Mouse (Mus musculus) kidney, adult 18-20 months (tissue): ENCODE data around the gene Exo5.

ENCODE experiments used
- DNase-seq: peaks from one replicate; pipeline ENCODE4 v3.0.0; 2021

The Exo5 gene

GRCm38 (mm10) chr4:120924554-120925299 is at the start of gene Exo5:
TSS of gene Exo5 (minus strand) at chr4:120925017.
- peak; percentile 87 for DNase-seq

- no peak for DNase-seq
These were observed 47.0 kb upstream of the Exo5 start for GRCm38 (mm10) chr4:120971842-120972241.

- DNase-seq: peak; percentile 39
These were observed 44.7 kb upstream of the Exo5 start for GRCm38 (mm10) chr4:120969382-120970146.

DNA sequence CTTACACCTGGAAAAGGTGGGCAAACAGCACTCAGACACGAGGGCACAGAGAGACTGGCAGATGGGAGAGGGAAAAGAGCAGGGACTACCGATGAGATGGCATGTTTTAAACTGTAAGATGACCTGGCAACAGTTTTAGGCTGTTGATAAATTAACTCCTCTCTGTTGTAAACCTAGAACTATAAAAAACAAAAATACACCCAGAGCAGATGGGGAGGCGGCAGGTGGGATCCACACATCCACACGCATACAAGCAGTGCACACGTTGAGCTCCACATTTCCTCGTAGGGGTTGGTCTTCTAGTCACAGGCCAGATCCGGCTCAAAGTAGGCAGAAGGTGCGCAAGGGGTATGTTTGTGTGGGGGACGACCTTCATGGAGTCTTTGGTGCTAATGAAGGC is 43.7 kb upstream of the Exo5 start:
- no peak for DNase-seq

GRCm38 (mm10) chr4:120955586-120955985 is 30.8 kb upstream of the Exo5 start:
- no peak for DNase-seq

DNA sequence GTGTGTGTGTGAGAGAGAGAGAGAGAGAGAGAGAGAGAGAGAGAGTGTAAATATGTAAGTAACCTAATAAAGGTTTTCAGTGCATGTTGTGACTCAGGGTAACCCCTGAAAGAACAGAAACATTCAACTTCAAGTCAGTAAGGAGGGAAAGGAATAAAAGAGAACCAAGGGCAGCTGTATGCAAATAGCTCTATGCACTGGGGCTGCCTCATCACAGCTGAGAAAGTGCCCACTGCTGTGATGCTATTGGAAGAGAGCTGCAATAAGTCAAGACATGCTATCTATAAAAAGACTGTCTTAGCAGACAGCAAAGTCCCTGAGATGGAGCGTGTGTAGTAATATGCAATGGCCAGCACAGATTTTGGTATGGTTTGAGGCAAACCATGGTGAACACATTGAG is 28.9 kb upstream of the Exo5 start:
- no peak for DNase-seq

GRCm38 (mm10) chr4:120953038-120953437 is 28.2 kb upstream of the Exo5 start:
- DNase-seq: no peak

GRCm38 (mm10) chr4:120952163-120952562 is 27.3 kb upstream of the Exo5 start:
- no peak for DNase-seq

DNA sequence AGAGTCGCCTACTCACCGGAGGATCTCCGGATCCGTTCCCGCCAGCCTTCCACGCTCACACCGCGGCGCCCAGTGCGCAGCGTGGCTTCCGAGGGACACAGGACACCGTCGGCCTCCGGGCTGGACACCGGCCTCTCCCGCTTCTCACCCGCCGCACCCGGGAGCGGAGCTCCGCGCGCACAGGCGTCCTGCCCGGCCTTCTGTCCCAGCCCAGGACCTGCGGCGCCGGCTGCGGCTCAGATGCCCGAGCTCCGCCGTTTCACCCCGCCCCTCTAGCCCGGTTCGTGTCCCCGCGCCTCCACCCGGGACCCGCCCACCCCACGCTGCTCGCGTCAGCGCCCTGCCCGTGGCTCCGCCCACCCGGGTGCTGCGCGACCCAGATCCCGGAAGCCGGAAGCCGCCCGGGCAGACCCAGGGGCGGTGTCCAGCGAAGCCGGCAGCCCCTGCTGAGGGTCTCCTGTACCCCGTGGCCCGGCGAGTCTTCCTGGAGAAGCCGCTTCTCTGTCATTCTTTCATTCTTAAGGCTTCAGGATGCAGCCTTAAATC is 26.7 kb upstream of the Exo5 start, which contains the start of gene Zfp69:
Gene Zfp69 (minus strand): TSS at position 272 of the 546 bp plus-strand sequence.
- DNase-seq: peak; percentile 90

DNA sequence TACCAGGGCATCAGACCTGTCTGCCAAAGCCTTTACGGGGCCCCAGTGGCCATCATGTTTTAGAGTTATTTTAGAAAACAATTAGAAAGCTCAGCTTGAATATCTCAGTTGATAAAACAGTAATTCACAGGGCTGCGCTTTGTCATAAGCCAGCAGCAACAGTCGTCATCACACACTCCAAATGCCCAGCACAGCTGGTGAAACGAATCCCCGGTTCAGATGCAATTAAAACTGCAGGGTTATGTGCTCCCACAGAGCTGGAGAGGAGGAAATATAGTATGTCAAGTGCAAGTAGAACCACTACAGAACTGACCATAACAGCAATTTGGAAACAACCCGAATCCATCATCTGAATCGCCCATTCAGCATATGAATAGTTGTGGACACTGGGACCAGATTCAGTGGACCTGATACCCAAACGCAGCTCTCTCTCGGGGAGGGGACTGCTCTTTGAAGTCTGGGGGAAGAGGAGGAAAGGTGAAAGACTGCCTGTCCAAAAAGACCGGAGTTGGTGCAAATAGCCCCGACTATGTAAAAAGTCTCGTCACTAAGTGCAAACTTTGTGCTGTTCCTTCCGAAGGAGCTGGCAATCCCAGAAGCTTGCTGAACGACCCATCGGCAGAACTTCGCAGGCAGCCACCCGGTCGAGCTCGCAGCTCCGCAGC is 26.1 kb upstream of the Exo5 start:
- no peak for DNase-seq

DNA sequence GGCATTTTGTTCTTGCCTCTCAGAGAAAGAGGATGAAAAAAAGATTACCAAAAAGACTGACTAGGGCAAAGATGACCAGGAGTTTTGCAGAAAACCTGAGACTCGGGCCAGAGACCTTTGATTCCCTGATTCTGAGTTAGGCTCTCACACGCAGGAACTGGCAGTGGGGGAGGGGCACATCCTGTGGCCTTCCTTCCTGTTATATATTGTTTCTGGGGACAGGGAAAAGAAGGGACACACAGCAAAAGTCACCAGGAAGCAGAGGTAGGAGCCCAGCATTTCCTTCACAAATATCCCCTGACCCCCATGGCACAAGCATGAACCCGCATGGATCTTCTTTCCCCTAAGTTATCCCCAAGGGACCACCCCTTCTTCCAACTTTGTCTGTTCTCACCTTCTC is 24.1 kb upstream of the Exo5 start:
- peak; percentile 27 for DNase-seq

DNA sequence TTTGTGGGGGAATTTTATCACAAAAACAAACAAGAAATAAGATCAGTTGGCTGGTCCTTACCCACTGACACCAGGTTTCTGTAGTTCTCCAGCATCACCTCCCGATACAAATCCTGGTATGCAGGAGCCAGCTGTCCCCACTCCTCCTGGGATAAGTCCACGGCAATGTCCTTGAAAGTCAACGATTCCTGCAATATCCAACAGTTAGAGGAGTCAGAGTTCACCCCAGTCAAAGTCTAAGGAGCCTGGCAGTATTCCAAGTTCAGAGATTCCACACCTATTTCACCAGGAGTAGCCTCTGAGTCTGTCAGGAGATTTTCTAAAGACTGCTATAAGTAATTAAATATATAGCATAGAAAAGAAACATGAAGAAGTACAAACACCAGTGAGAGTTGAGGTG is 10.2 kb upstream of the Exo5 start:
- DNase-seq: peak; percentile 23

GRCm38 (mm10) chr4:120930736-120931135 is 5.9 kb upstream of the Exo5 start:
- no peak for DNase-seq

- no peak for DNase-seq
These were observed 3.9 kb upstream of the Exo5 start for GRCm38 (mm10) chr4:120928686-120929085.

- DNase-seq: peak; percentile 32
These were observed 569 bp upstream of the Exo5 start for GRCm38 (mm10) chr4:120925386-120925785.

GRCm38 (mm10) chr4:120921461-120921860 is 3.4 kb downstream of the Exo5 start:
- DNase-seq: no peak

- no peak for DNase-seq
These were observed 10.3 kb downstream of the Exo5 start for GRCm38 (mm10) chr4:120914501-120914900.

GRCm38 (mm10) chr4:120913861-120914260 is 11.0 kb downstream of the Exo5 start:
- DNase-seq: no peak

GRCm38 (mm10) chr4:120913443-120913842 is 11.4 kb downstream of the Exo5 start:
- no peak for DNase-seq

DNA sequence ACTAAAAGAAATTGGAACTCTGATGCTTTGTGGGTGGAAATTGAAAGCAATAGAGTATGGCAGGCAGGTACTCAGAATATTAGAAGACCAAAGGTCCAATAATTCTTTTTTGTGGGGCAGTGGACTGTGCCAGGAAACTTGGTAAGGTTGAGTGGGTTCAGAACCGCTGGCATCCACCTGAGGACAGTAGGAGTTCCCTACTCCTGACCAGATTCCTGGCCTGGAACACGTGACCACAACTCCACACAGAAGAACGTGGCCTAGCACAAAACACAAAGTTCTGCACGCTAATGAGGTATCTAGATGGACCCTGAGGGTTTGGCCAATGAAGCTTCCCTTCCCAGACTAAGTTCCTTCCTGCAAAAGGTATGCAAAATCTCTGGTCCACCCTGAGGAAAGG is 12.0 kb downstream of the Exo5 start:
- peak; percentile 26 for DNase-seq

GRCm38 (mm10) chr4:120911086-120911485 is 13.7 kb downstream of the Exo5 start:
- DNase-seq: no peak

DNA sequence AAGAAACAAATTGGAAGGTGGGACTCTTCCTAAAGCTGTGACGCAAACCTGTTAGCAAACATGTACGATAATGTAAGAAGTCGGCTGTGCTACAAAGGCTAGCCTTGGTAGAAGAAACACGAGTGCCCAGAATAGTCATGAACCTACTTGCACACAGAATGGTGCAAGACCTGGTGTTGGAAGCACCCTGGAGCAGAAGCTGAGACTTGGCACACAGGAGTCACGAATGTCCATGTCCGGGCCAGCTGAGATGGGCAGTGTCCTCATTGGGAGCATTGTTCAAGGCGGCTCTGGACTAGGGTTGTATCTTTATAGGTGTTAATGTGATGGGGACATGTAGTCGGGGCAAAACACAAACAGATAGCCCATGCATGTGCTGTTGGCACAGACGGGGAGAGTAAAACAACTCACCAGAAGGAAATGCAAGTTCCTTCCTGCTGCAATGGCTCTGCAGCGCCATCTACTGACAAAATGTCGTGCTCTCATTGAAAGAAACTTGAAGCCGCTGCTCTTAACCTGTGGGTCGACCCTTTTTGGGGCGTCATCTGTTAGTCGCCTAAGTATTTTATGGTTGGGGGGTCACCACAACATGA is 15.2 kb downstream of the Exo5 start:
- DNase-seq: peak; percentile 56

DNA sequence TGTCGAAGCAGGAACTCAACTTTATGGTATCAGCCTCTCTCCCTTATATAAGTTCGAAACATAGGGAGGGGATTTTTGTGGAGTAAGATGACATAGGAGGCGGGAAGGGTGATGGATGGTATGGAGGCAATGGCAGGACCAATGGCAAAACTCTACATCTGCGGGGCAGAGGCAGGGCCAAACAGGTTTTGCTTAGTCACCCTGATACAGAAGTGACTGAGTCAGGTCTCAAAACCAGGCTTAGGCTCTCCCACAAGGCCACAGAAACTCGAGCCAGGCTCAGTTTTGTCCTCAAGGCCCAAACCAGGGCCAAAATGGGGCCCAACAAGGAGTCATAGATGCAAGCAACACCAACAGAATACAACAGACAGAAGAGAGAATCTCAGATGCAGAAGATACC is 19.2 kb downstream of the Exo5 start:
- no peak for DNase-seq
